ENCODE assay signal across 8 mouse cellular contexts in the genomic region with DNA sequence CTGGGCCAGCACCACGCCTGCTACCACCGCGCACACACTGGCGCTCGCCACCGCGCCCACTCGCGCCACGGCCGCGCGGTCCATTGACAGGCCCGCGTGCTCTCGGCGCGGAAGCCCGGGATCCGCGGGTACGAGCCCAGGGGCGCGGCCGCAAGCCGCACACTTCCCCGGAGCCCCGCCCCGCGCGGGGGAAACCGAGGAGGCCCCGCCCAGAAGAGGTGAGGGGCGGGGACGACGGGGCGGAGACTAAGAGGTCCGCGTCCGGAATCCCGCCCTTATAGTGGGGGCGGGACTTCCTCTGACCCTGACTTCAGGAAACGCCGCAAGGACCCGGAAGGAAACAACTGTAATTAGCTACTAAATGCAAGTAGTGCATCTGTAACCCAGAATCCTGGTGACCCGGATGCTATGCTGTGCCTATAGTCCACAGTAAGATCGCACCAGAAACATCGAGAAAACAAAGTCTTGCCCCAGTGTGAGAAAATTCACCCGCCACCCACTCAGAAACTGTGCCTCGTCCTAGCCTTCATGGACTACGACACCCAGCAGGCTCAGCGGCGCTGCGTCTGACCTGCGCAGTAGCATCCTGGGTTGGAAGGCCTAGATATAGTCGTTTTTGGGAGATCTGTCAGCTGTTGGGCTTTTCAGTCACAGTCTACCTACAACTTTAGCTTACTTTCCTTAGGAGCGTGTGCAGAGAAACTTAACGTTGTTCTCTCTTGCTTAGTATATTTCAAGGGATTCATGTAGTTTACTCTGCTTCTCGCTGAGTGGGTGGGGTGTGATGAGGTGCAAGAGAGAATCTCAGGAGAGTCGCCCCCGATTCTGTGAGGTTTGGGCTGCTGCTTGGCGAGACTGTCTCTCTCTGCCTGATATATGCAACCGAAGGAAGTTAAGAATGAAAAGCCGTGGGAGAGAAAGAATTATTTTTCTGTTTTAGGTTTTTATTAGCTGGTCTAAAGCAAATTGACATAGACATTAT. TPM values are rescaled to one million over a fixed set of nuclear protein-coding genes. Genes with fewer than 3 reads are reported as not detected.
A peak's percentile ranks its signal among the peaks of the same experiment; 100 is the strongest.
DNase-seq lines count a peak whose midpoint lies in the region; ATAC-seq lines count a peak whose summit lies in the region.

A gene (minus strand): TSS at position 207 of the 982 bp plus-strand sequence.
A gene (plus strand): TSS at position 290 of the 982 bp plus-strand sequence.

- H3K36me3 ChIP-seq in hindbrain, embryonic 15.5 days, result no peaks in the 10 kb centered on the region

- H3K4me3 ChIP-seq in hindbrain, embryonic 15.5 days, result peak within 1 kb of the TSS; percentile 85

- 4% methylated on average over 64 of the region's 64 CpGs for WGBS in hindbrain, embryonic 15.5 days

- peak within 1 kb of the TSS; percentile 93 for H3K27ac ChIP-seq in hindbrain, embryonic 15.5 days (replicated peaks)

- H3K9ac ChIP-seq in hindbrain, embryonic 15.5 days, result peak within 1 kb of the TSS; percentile 87

- no peaks in the 10 kb centered on the region for H3K9me3 ChIP-seq in hindbrain, embryonic 15.5 days

- peaks cover 18% of the 10 kb centered on the region for H3K4me1 ChIP-seq in hindbrain, embryonic 15.5 days (replicated peaks)

- H3K4me2 ChIP-seq in hindbrain, embryonic 15.5 days, result peak within 1 kb of the TSS; percentile 62

- DNase-seq in T-cell, adult 2 months (ENCODE audit: low spot score), result peak; percentile 91
- peak; percentile 93 to 94 for DNase-seq in cerebellum, postnatal 36 days
- DNase-seq in frontal cortex, postnatal 36 days (ENCODE audit: low spot score in 2 of 2), result peak; percentile 91 to 97
- peak; percentile 94 for DNase-seq in left cerebral cortex, adult 11 months (ENCODE audit: low spot score)
- DNase-seq in lung, postnatal 4 days, result peak; percentile 94 to 96
- DNase-seq in retina, postnatal 7 days (ENCODE audit: low read depth, low spot score), result peak; percentile 93
- peak; percentile 80 for DNase-seq in urinary bladder, adult 2 months (ENCODE audit: low spot score)

- no peaks in the 10 kb centered on the region for H3K27me3 ChIP-seq in hindbrain, embryonic 15.5 days

- peak; percentile 98 for ATAC-seq in hindbrain, embryonic 15.5 days (ENCODE audit: low FRiP score, low read depth)

RNA-seq across cellular contexts. Expression of the first gene that starts in this region (rescaled TPM):
- polyA plus RNA-seq in hindbrain, embryonic 15.5 days (2015; fragmentation: Nextera tagmentation; extraction: Ambion mirVana), result 149 and 153 TPM in 2 replicates
- 24.3 and 29.7 TPM in 2 replicates for polyA plus RNA-seq in urinary bladder, adult 2 months (2012; rRNA removed)

RNA-seq across cellular contexts. Expression of the second gene that starts in this region (rescaled TPM):
- 0.50 and 0.53 TPM in 2 replicates for polyA plus RNA-seq in hindbrain, embryonic 15.5 days (2015; fragmentation: Nextera tagmentation; extraction: Ambion mirVana)
- 0.26 and 0.32 TPM in 2 replicates for polyA plus RNA-seq in urinary bladder, adult 2 months (2012; rRNA removed)

Comparison
In these comparisons a context has a peak if more than half of its experiments do, and no peak if none do; other contexts are left out.
1. Peak in every context shown above with its lines: DNase-seq, ATAC-seq, H3K4me3 ChIP-seq and H3K27ac ChIP-seq.